ENCODE assay signal across 15 mouse cellular contexts in the genomic region with DNA sequence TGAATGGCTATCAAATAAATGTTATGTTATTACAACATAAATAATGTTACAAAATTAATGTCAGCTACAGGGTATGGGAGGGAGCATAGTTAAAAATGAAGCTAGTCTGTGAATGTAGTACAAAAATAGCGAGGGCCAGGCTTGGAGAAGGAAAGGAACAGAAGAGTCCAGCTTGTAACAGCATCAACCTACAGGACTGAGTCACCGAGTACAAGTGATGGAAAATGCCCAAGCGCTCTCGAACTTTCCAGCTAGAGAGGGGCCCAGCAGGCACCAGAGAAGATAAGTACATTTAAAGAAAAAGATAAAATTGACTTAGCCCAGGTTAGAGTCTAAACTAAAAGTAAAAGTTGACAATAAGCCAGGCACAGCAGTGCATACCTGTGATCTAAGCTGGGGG.
"Had no signal": no experiment of that assay in that cellular context is flagged by ENCODE, and none has a peak within 500 bp of the region (broad histone marks: within the 10 kb centered on the region; RNA-seq: fewer than 3 reads in every experiment).

No protein-coding gene starts in this region.

- H3K27me3 ChIP-seq: limb, embryonic 12.5 days; liver, embryonic 13.5 days; lung, embryonic 15.5 days; midbrain, embryonic 13.5 days had no signal

- H3K4me3 ChIP-seq: layer of hippocampus, adult 2 months; left cerebral cortex, adult 2 months; limb, embryonic 12.5 days; liver, embryonic 13.5 days; lung, embryonic 15.5 days; midbrain, embryonic 13.5 days had no signal

- ATAC-seq: liver, postnatal 0 days; midbrain, embryonic 13.5 days had no signal

- H3K9ac ChIP-seq: limb, embryonic 12.5 days; liver, embryonic 13.5 days; liver, postnatal 0 days; lung, embryonic 15.5 days; midbrain, embryonic 13.5 days had no signal

- DNase-seq: kidney, adult 11 months; kidney, adult 9 months; kidney, postnatal 10 days; kidney, postnatal 4 days; liver; liver, embryonic 13.5 days; liver, postnatal 0 days; lung, postnatal 14 days; thymus, postnatal 4 days had no signal

- H3K27ac ChIP-seq: layer of hippocampus, adult 2 months; left cerebral cortex, adult 2 months; limb, embryonic 12.5 days; liver, embryonic 13.5 days; lung, embryonic 15.5 days; midbrain, embryonic 13.5 days; stomach, postnatal 0 days had no signal

- H3K4me1 ChIP-seq: limb, embryonic 12.5 days; midbrain, embryonic 13.5 days had no signal

- H3K36me3 ChIP-seq: limb, embryonic 12.5 days; lung, embryonic 15.5 days; midbrain, embryonic 13.5 days had no signal

- H3K9me3 ChIP-seq: limb, embryonic 12.5 days; liver, embryonic 13.5 days; lung, embryonic 15.5 days; midbrain, embryonic 13.5 days had no signal

- H3K4me2 ChIP-seq: limb, embryonic 12.5 days; liver, embryonic 13.5 days; lung, embryonic 15.5 days; midbrain, embryonic 13.5 days had no signal
